Mouse (Mus musculus) heart, embryonic 10.5 days (tissue): ENCODE results near the gene Bloc1s1. TPM values are rescaled to one million over a fixed set of nuclear protein-coding genes. Genes with fewer than 3 reads are reported as not detected.

Experiments used
- DNase-seq: peaks from one replicate; pipeline ENCODE4 v3.0.0-alpha.2; 2017; ENCODE audit warnings: low spot score
- H3K27ac ChIP-seq: fragments of 300-500 bp; sonication (generic); 2 replicates; pipeline ENCODE4 v1.5.1; 2016; ENCODE audit warnings: mild to moderate bottlenecking
- H3K27me3 ChIP-seq: fragments of 300-500 bp; sonication (generic); 2 replicates; pipeline ENCODE4 v1.6.1; 2016; ENCODE audit warnings: mild to moderate bottlenecking; ENCODE audit not compliant: poor library complexity, insufficient read depth, severe bottlenecking
- H3K36me3 ChIP-seq: fragments of 300-500 bp; sonication (generic); 2 replicates; pipeline ENCODE4 v1.6.1; 2016; ENCODE audit warnings: mild to moderate bottlenecking, moderate library complexity
- H3K4me1 ChIP-seq: fragments of 300-500 bp; sonication (generic); 2 replicates; pipeline ENCODE4 v1.6.1; 2016; ENCODE audit warnings: mild to moderate bottlenecking
- H3K4me3 ChIP-seq: fragments of 300-500 bp; sonication (generic); 2 replicates; pipeline ENCODE4 v1.5.1; 2016; ENCODE audit warnings: mild to moderate bottlenecking, moderate library complexity
- H3K9me3 ChIP-seq: fragments of 300-500 bp; sonication (generic); 2 replicates; pipeline ENCODE4 v1.6.1; 2016; ENCODE audit warnings: mild to moderate bottlenecking, moderate library complexity
- WGBS: fragments of 180-500 bp; shearing (Covaris S2); methylation state at CpG from one replicate; pipeline ENCODE4 v1.1.7; 2016; 5-methylcytosine and 5-hydroxymethylcytosine counted together
- polyA plus RNA-seq: library from polyadenylated mRNA; unstranded; fragments of >200 nt; fragmentation: Nextera tagmentation; extraction: Ambion mirVana; gene quantifications from 2 replicates; pipeline ENCODE4 v1.2.1, GENCODE M21; 2016

Gene Bloc1s1
- 182 and 194 TPM in 2 replicates for polyA plus RNA-seq

- Histone ChIP-seq H3K9me3 (no peaks in the 10 kb centered on the region), H3K27ac (peak within 1 kb of the TSS; percentile 91), H3K27me3 (peaks cover 14% of the 10 kb centered on the region), H3K4me3 (peak within 1 kb of the TSS; percentile 87), H3K36me3 (no peaks in the 10 kb centered on the region), H3K4me1 (peaks cover 42% of the 10 kb centered on the region)
- 66% methylated on average over 9 of the region's 9 CpGs for WGBS
- no peak for DNase-seq
These were observed at the start of gene Bloc1s1 for GRCm38 (mm10) chr10:128923935-128924334. Bloc1s1 (minus strand) TSS chr10:128924035.

DNA sequence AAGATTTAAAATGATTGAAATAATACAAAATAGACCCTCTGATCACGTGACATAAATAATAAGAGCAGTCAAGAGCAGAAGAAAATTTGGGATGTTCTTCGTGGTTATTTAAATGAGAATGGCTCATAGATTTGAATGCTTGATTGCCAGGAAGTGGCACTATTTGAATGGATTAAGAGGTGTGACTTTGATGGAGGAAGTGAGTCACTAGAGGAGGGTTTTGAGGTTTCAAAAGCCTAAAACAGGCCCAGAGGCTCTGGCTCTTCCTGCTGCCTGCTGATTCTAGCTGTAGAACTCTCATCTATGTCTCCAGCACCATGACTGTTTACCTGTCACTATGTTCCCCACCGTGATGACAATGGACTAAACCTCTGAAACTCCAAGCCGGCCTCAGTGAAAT, 49.0 kb upstream of the Bloc1s1 start:
- WGBS: 74% methylated on average over 4 of the region's 4 CpGs
- no peak for DNase-seq
- no peaks in the 10 kb centered on the region for H3K9me3 ChIP-seq
- no peak overlapping the region for H3K4me3 ChIP-seq
- no peaks in the 10 kb centered on the region for H3K36me3 ChIP-seq
- H3K27ac ChIP-seq: no peak overlapping the region
- H3K4me1 ChIP-seq: peaks cover 2% of the 10 kb centered on the region
- H3K27me3 ChIP-seq: no peaks in the 10 kb centered on the region

DNA sequence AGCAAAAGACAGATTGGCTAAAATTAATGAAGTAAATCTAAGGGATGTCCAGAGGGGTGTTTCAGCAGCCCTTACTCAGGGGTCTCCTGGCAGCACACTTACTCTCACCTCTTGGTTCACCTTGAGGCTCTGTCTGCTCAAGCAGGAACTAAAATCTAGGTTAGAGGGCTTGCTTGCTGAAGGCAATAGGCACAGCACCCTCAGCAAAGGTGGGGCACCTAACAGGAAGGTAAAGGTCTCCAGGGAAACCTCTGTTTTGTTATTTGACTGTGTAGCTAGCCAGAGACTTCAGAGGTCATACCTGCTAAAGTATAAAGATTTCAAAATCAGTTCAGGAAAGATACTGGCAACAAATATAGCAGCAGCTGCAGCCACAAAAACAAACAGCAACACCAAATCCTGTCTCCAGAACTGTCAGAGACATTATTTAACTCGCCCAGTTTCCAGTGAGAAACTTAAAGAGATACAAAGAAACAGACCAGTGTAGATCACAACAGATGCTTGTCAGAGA, 47.0 kb upstream of the Bloc1s1 start:
- Histone ChIP-seq H3K36me3 (no peaks in the 10 kb centered on the region), H3K4me1 (peaks cover 2% of the 10 kb centered on the region; the same call in 1 of the 2 replicates), H3K27me3 (no peaks in the 10 kb centered on the region), H3K27ac (no peak overlapping the region), H3K4me3 (no peak overlapping the region), H3K9me3 (no peaks in the 10 kb centered on the region)
- WGBS: 31% methylated on average over 1 of the region's 1 CpGs
- no peak for DNase-seq

DNA sequence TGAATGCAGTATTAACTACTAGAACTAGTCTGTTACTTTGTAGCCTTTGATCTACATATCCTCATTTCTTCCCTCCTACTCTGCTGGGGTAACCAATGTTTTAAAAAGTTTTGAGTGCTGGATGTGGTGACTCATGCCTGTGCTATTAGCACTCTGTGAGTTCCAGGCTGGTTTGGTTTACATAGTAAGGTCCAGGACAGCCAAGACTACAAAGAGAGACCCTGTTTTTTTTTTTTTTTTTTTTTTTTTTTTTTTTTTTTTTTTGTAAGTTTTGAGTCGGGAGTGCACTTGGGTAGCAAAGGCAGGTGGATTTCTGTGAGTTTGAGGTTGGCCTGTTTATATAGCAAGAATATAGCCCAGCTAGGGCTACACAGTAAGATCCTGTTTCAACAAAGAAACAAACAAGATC, 44.5 kb upstream of the Bloc1s1 start:
- Histone ChIP-seq H3K27ac (no peak overlapping the region), H3K9me3 (no peaks in the 10 kb centered on the region), H3K27me3 (no peaks in the 10 kb centered on the region), H3K4me1 (peaks cover 2% of the 10 kb centered on the region; the same call in 1 of the 2 replicates), H3K4me3 (no peak overlapping the region), H3K36me3 (no peaks in the 10 kb centered on the region)
- DNase-seq: no peak
- 50% methylated on average over 1 of the region's 1 CpGs for WGBS

- WGBS: 86% methylated on average over 6 of the region's 6 CpGs
- no peak for DNase-seq
- Histone ChIP-seq H3K4me1 (peaks cover 2% of the 10 kb centered on the region; the same call in 1 of the 2 replicates), H3K9me3 (no peaks in the 10 kb centered on the region), H3K27ac (no peak overlapping the region), H3K36me3 (no peaks in the 10 kb centered on the region), H3K27me3 (no peaks in the 10 kb centered on the region), H3K4me3 (no peak overlapping the region)
These were observed 42.0 kb upstream of the Bloc1s1 start for GRCm38 (mm10) chr10:128965871-128966270.

- Histone ChIP-seq H3K27ac (no peak overlapping the region), H3K4me1 (no peaks in the 10 kb centered on the region), H3K36me3 (no peaks in the 10 kb centered on the region), H3K9me3 (no peaks in the 10 kb centered on the region), H3K27me3 (no peaks in the 10 kb centered on the region), H3K4me3 (no peak overlapping the region)
- WGBS: 75% methylated on average over 2 of the region's 2 CpGs
- no peak for DNase-seq
These were observed 41.1 kb upstream of the Bloc1s1 start for GRCm38 (mm10) chr10:128964961-128965360.

GRCm38 (mm10) chr10:128960590-128961584, 37.1 kb upstream of the Bloc1s1 start, which contains the start of gene Mettl7b:
Mettl7b (minus strand) TSS chr10:128960988.
- Histone ChIP-seq H3K27ac (no peak within 1 kb of the TSS), H3K27me3 (peaks cover 12% of the 10 kb centered on the region; the same call in 1 of the 2 replicates), H3K36me3 (no peaks in the 10 kb centered on the region), H3K4me1 (no peaks in the 10 kb centered on the region), H3K9me3 (no peaks in the 10 kb centered on the region), H3K4me3 (no peak within 1 kb of the TSS)
- no peak for DNase-seq
- WGBS: 75% methylated on average over 12 of the region's 12 CpGs

- 67% methylated on average over 4 of the region's 4 CpGs for WGBS
- Histone ChIP-seq H3K4me1 (no peaks in the 10 kb centered on the region), H3K36me3 (no peaks in the 10 kb centered on the region), H3K27me3 (peaks cover 14% of the 10 kb centered on the region; the same call in 1 of the 2 replicates), H3K9me3 (no peaks in the 10 kb centered on the region), H3K4me3 (no peak overlapping the region), H3K27ac (no peak overlapping the region)
- DNase-seq: no peak
These were observed 36.3 kb upstream of the Bloc1s1 start for GRCm38 (mm10) chr10:128960142-128960541.

DNA sequence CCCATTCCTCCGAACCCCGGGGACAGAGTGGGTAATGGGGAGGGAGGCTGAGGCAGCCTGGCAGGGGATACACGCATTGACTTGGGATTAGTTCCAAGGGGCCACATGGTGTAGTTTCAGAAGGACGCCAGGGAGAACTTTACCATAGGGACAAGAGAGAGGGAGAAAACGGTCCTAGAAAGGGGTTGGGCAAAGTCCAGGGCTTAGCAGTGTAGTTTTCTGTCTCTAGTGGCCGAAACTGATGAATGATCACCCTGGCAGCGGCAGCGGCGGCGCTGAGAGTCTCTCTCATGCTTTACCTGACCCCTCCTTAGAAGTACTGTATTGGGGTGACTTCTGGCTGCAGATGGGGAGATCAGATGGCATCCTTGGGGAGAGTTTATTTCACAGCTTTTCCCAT, 34.5 kb upstream of the Bloc1s1 start:
- Histone ChIP-seq H3K27ac (no peak overlapping the region), H3K36me3 (no peaks in the 10 kb centered on the region), H3K27me3 (peaks cover 14% of the 10 kb centered on the region; the same call in 1 of the 2 replicates), H3K4me3 (no peak overlapping the region), H3K9me3 (no peaks in the 10 kb centered on the region), H3K4me1 (no peaks in the 10 kb centered on the region)
- WGBS: 70% methylated on average over 10 of the region's 10 CpGs
- no peak for DNase-seq

DNA sequence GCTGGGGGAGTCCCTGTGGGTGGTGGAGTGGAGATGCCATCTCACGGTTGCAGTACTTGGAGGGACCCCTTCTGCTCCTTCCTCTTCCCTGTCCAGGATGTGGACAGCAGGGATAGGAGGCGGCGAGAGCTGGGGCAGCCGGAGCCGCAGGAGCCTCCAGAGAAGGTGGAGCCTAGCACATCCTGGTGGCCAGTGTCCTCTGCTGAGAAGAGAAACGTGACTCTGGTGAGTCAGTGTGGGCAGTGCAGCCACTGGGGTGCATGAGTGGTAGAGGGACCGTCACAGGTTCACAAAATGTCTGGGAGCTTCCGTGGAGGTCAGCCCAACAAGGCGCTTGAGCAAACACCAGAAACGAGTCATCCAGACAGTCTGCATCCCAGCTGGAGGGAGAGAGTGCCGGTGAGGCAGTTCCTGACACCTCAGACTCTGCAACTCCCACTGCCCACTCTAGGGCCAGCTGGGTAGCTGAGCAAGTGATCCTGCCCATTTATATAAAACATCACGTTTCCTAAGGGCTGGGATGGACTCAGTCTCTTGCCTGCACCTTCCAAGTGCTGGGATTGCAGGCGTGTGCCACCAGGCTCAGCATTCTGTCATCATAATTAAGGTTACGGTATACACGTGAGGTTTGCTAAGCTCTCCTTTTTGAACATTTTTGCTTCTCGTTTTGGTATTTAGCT, 26.5 kb upstream of the Bloc1s1 start:
- 0 out of 2 replicates have a peak, but pooled peaks cover 8% of the 10 kb centered on the region for H3K27me3 ChIP-seq
- 60% methylated on average over 16 of the region's 16 CpGs for whole genome bisulfite sequencing
- DNase-seq: no peak
- no peaks in the 10 kb centered on the region for H3K9me3 ChIP-seq
- no peaks in the 10 kb centered on the region for H3K36me3 ChIP-seq
- 0 out of 2 replicates have a peak, but pooled peaks cover 4% of the 10 kb centered on the region for H3K4me1 ChIP-seq
- H3K27ac ChIP-seq: no peak overlapping the region
- no peak overlapping the region for H3K4me3 ChIP-seq

GRCm38 (mm10) chr10:128947496-128947895, 23.7 kb upstream of the Bloc1s1 start:
- H3K9me3 ChIP-seq: no peaks in the 10 kb centered on the region
- H3K4me1 ChIP-seq: 0 out of 2 replicates have a peak, but pooled peaks cover 4% of the 10 kb centered on the region
- peaks cover 27% of the 10 kb centered on the region; the same call in 1 of the 2 replicates for H3K27me3 ChIP-seq
- no peak overlapping the region for H3K4me3 ChIP-seq
- WGBS: 92% methylated on average over 4 of the region's 4 CpGs
- no peaks in the 10 kb centered on the region for H3K36me3 ChIP-seq
- no peak for DNase-seq
- no peak overlapping the region for H3K27ac ChIP-seq

DNA sequence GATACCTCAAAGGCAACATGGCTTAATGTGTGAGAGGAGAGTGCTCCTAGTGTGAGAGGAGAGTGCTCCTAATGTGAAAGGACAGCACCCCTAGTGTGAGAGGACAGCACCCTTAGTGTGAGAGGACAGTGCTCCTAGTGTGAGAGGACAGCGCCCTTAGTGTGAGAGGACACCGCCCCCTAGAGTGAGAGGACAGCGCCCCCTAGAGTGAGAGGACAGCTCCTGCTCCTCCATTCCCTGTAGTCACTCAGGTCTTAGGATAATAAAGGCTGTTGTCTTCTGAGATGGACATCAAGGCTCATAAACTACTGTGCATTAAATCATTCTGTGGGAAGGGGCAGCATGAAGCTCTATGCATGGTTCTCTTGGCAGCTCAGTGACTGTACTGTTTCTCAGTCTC, 21.8 kb upstream of the Bloc1s1 start:
- H3K4me1 ChIP-seq: 0 out of 2 replicates have a peak, but pooled peaks cover 4% of the 10 kb centered on the region
- WGBS: 20% methylated on average over 3 of the region's 3 CpGs
- H3K9me3 ChIP-seq: no peaks in the 10 kb centered on the region
- no peak overlapping the region for H3K4me3 ChIP-seq
- no peak for DNase-seq
- H3K36me3 ChIP-seq: no peaks in the 10 kb centered on the region
- no peak overlapping the region for H3K27ac ChIP-seq
- peaks cover 39% of the 10 kb centered on the region; the same call in 1 of the 2 replicates for H3K27me3 ChIP-seq
